Mouse (Mus musculus) embryonic facial prominence, embryonic 15.5 days (tissue): ENCODE results near the gene Gm47791. TPM values are rescaled to one million over a fixed set of nuclear protein-coding genes. Genes with fewer than 3 reads are reported as not detected.

Experiments used
- ATAC-seq: fragments of 200-750 bp; cut with Nextera tagmentation; 2 replicates; pipeline ENCODE4 v1.8.0; 2017; ENCODE audit warnings: low read depth, moderate TSS enrichment; ENCODE audit not compliant: insufficient number of reproducible peaks, low FRiP score, low TSS enrichment
- H3K27ac ChIP-seq: fragments of 300-500 bp; sonication (generic); replicated peaks from 2 replicates; pipeline ENCODE4 v1.5.1; 2015; ENCODE audit warnings: mild to moderate bottlenecking, inconsistent platforms
- H3K27me3 ChIP-seq: fragments of 300-500 bp; sonication (generic); 2 replicates; pipeline ENCODE4 v1.6.1; 2015; ENCODE audit warnings: inconsistent platforms
- H3K36me3 ChIP-seq: fragments of 300-500 bp; sonication (generic); 2 replicates; pipeline ENCODE4 v1.6.1; 2015; ENCODE audit warnings: mild to moderate bottlenecking, inconsistent platforms
- H3K4me1 ChIP-seq: fragments of 300-500 bp; sonication (generic); 2 replicates; pipeline ENCODE4 v1.6.1; 2015; ENCODE audit warnings: inconsistent platforms
- H3K4me2 ChIP-seq: fragments of 300-500 bp; sonication (generic); replicated peaks from 2 replicates; pipeline ENCODE4 v1.6.1; 2015; ENCODE audit warnings: mild to moderate bottlenecking, inconsistent platforms
- H3K4me3 ChIP-seq: fragments of 300-500 bp; sonication (generic); replicated peaks from 2 replicates; pipeline ENCODE4 v1.5.1; 2015; ENCODE audit warnings: mild to moderate bottlenecking, inconsistent platforms
- H3K9ac ChIP-seq: fragments of 300-500 bp; sonication (generic); 2 replicates; pipeline ENCODE4 v1.6.1; 2015; ENCODE audit warnings: inconsistent platforms
- H3K9me3 ChIP-seq: fragments of 300-500 bp; sonication (generic); replicated peaks from 2 replicates; pipeline ENCODE4 v1.6.1; 2016; ENCODE audit warnings: inconsistent platforms
- WGBS: fragments of 180-500 bp; shearing (Covaris S2); methylation state at CpG from one replicate; pipeline ENCODE4 v1.1.7; 2015; 5-methylcytosine and 5-hydroxymethylcytosine counted together
- polyA plus RNA-seq: library from polyadenylated mRNA; unstranded; fragments of >200 nt; fragmentation: Nextera tagmentation; extraction: Ambion mirVana; gene quantifications from 2 replicates; pipeline ENCODE4 v1.2.1, GENCODE M21; 2015

Gene Gm47791
- polyA plus RNA-seq, 1 experiment from 2014 or later = 0.77 TPM

GRCm38 (mm10) chr1:82801105-82801783 is 30.2 kb upstream of the Gm47791 start:
- no peak for ATAC-seq
- Histone ChIP-seq H3K36me3 (no peaks in the 10 kb centered on the region), H3K4me3 (no peak overlapping the region), H3K9me3 (no peaks in the 10 kb centered on the region), H3K4me1 (no peaks in the 10 kb centered on the region), H3K4me2 (no peak overlapping the region), H3K9ac (no peak overlapping the region), H3K27ac (no peak overlapping the region), H3K27me3 (no peaks in the 10 kb centered on the region)
- WGBS = 59% methylated on average over 12 of the region's 12 CpGs

GRCm38 (mm10) chr1:82798922-82799321 is 27.9 kb upstream of the Gm47791 start:
- no peaks in the 10 kb centered on the region for H3K27me3 ChIP-seq
- no peaks in the 10 kb centered on the region for H3K36me3 ChIP-seq
- no peak overlapping the region for H3K27ac ChIP-seq
- H3K4me2 ChIP-seq = no peak overlapping the region
- H3K4me1 ChIP-seq = no peaks in the 10 kb centered on the region
- WGBS = 66% methylated on average over 4 of the region's 4 CpGs
- no peak overlapping the region for H3K9ac ChIP-seq
- H3K4me3 ChIP-seq = no peak overlapping the region
- ATAC-seq = no peak
- H3K9me3 ChIP-seq = no peaks in the 10 kb centered on the region

- 74% methylated on average over 5 of the region's 5 CpGs for WGBS
- H3K36me3 ChIP-seq = no peaks in the 10 kb centered on the region
These were observed 27.3 kb upstream of the Gm47791 start for GRCm38 (mm10) chr1:82798304-82798703.

GRCm38 (mm10) chr1:82797088-82797487 is 26.0 kb upstream of the Gm47791 start:
- 88% methylated on average over 4 of the region's 4 CpGs for WGBS
- H3K36me3 ChIP-seq = no peaks in the 10 kb centered on the region

More at GRCm38 (mm10) chr1:82798304-82798703, 27.3 kb upstream of the Gm47791 start:
- Histone ChIP-seq H3K27ac (no peak overlapping the region), H3K9ac (no peak overlapping the region), H3K4me2 (no peak overlapping the region), H3K4me3 (no peak overlapping the region), H3K27me3 (no peaks in the 10 kb centered on the region), H3K9me3 (no peaks in the 10 kb centered on the region), H3K4me1 (no peaks in the 10 kb centered on the region)
- no peak for ATAC-seq

GRCm38 (mm10) chr1:82795702-82796443 is 24.8 kb upstream of the Gm47791 start:
- no peak overlapping the region for H3K4me2 ChIP-seq
- no peak overlapping the region for H3K27ac ChIP-seq
- H3K4me3 ChIP-seq = no peak overlapping the region
- no peak for ATAC-seq
- no peaks in the 10 kb centered on the region for H3K4me1 ChIP-seq
- H3K27me3 ChIP-seq = no peaks in the 10 kb centered on the region
- H3K36me3 ChIP-seq = no peaks in the 10 kb centered on the region
- WGBS = 63% methylated on average over 18 of the region's 18 CpGs
- no peaks in the 10 kb centered on the region for H3K9me3 ChIP-seq
- no peak overlapping the region for H3K9ac ChIP-seq

More at GRCm38 (mm10) chr1:82797088-82797487, 26.0 kb upstream of the Gm47791 start:
- Histone ChIP-seq H3K4me1 (no peaks in the 10 kb centered on the region), H3K27me3 (no peaks in the 10 kb centered on the region), H3K27ac (no peak overlapping the region), H3K9ac (no peak overlapping the region), H3K4me2 (no peak overlapping the region), H3K4me3 (no peak overlapping the region), H3K9me3 (no peaks in the 10 kb centered on the region)
- ATAC-seq = no peak

GRCm38 (mm10) chr1:82795211-82795610 is 24.2 kb upstream of the Gm47791 start:
- Histone ChIP-seq H3K27ac (no peak overlapping the region), H3K4me1 (no peaks in the 10 kb centered on the region), H3K9me3 (no peaks in the 10 kb centered on the region), H3K4me2 (no peak overlapping the region), H3K27me3 (no peaks in the 10 kb centered on the region), H3K4me3 (no peak overlapping the region), H3K9ac (no peak overlapping the region), H3K36me3 (no peaks in the 10 kb centered on the region)
- WGBS = 64% methylated on average over 2 of the region's 2 CpGs
- no peak for ATAC-seq

- Histone ChIP-seq H3K4me2 (no peak overlapping the region), H3K4me3 (no peak overlapping the region), H3K9ac (no peak overlapping the region), H3K4me1 (no peaks in the 10 kb centered on the region), H3K36me3 (no peaks in the 10 kb centered on the region), H3K9me3 (no peaks in the 10 kb centered on the region), H3K27ac (no peak overlapping the region), H3K27me3 (no peaks in the 10 kb centered on the region)
- WGBS = 55% methylated on average over 4 of the region's 4 CpGs
- no peak for ATAC-seq
These were observed 22.9 kb upstream of the Gm47791 start for GRCm38 (mm10) chr1:82793986-82794385.

GRCm38 (mm10) chr1:82793110-82793509 is 22.1 kb upstream of the Gm47791 start:
- H3K27me3 ChIP-seq = no peaks in the 10 kb centered on the region
- no peaks in the 10 kb centered on the region for H3K36me3 ChIP-seq
- no peak overlapping the region for H3K9ac ChIP-seq
- H3K4me2 ChIP-seq = no peak overlapping the region
- no peak overlapping the region for H3K27ac ChIP-seq
- H3K4me3 ChIP-seq = no peak overlapping the region
- H3K4me1 ChIP-seq = 0 out of 2 replicates have a peak, but pooled peaks cover 2% of the 10 kb centered on the region
- H3K9me3 ChIP-seq = no peaks in the 10 kb centered on the region
- no peak for ATAC-seq
- 78% methylated on average over 3 of the region's 3 CpGs for WGBS

- no peaks in the 10 kb centered on the region for H3K36me3 ChIP-seq
- H3K9ac ChIP-seq = no peak overlapping the region
- no peaks in the 10 kb centered on the region for H3K9me3 ChIP-seq
- H3K4me3 ChIP-seq = no peak overlapping the region
- no peak for ATAC-seq
- H3K27ac ChIP-seq = no peak overlapping the region
- 92% methylated on average over 6 of the region's 6 CpGs for WGBS
- H3K4me1 ChIP-seq = peaks cover 8% of the 10 kb centered on the region; the same call in 1 of the 2 replicates
- H3K27me3 ChIP-seq = no peaks in the 10 kb centered on the region
- no peak overlapping the region for H3K4me2 ChIP-seq
These were observed 21.2 kb upstream of the Gm47791 start for GRCm38 (mm10) chr1:82792238-82792637.

GRCm38 (mm10) chr1:82791105-82791504 is 20.1 kb upstream of the Gm47791 start:
- H3K27me3 ChIP-seq = no peaks in the 10 kb centered on the region
- H3K4me1 ChIP-seq = peaks cover 8% of the 10 kb centered on the region; the same call in 1 of the 2 replicates
- H3K9ac ChIP-seq = no peak overlapping the region
- H3K27ac ChIP-seq = no peak overlapping the region
- no peak overlapping the region for H3K4me3 ChIP-seq
- no peaks in the 10 kb centered on the region for H3K36me3 ChIP-seq
- ATAC-seq = no peak
- WGBS = 49% methylated on average over 11 of the region's 11 CpGs
- no peak overlapping the region for H3K4me2 ChIP-seq
- no peaks in the 10 kb centered on the region for H3K9me3 ChIP-seq

- Histone ChIP-seq H3K27ac (no peak overlapping the region), H3K9me3 (no peaks in the 10 kb centered on the region), H3K36me3 (no peaks in the 10 kb centered on the region), H3K9ac (no peak overlapping the region), H3K27me3 (no peaks in the 10 kb centered on the region), H3K4me2 (no peak overlapping the region), H3K4me1 (peaks cover 8% of the 10 kb centered on the region; the same call in 1 of the 2 replicates), H3K4me3 (no peak overlapping the region)
- 36% methylated on average over 7 of the region's 7 CpGs for WGBS
- ATAC-seq = no peak
These were observed 17.0 kb upstream of the Gm47791 start for GRCm38 (mm10) chr1:82788070-82788469.
